Mouse (Mus musculus) forebrain, embryonic 10.5 days (tissue): ENCODE data around the gene Cited2. TPM values are rescaled to one million over a fixed set of nuclear protein-coding genes. Genes with fewer than 3 reads are reported as not detected.
A peak's percentile ranks its signal among the peaks of the same experiment; 100 is the strongest.

Experiments
- DNase-seq: peaks from one replicate; pipeline ENCODE4 v3.0.0-alpha.2; 2017; ENCODE audit warnings: low spot score; ENCODE audit errors: extremely low spot score
- H3K27ac ChIP-seq: fragments of 300-500 bp; sonication (generic); 2 replicates; pipeline ENCODE4 v1.5.1; 2016; ENCODE audit warnings: mild to moderate bottlenecking
- H3K27me3 ChIP-seq: fragments of 300-500 bp; sonication (generic); 2 replicates; pipeline ENCODE4 v1.6.1; 2016; ENCODE audit warnings: mild to moderate bottlenecking; ENCODE audit not compliant: poor library complexity, severe bottlenecking
- H3K36me3 ChIP-seq: fragments of 300-500 bp; sonication (generic); replicated peaks from 2 replicates; pipeline ENCODE4 v1.6.1; 2016; ENCODE audit warnings: mild to moderate bottlenecking, moderate library complexity
- H3K4me1 ChIP-seq: fragments of 300-500 bp; sonication (generic); 2 replicates; pipeline ENCODE4 v1.6.1; 2016
- H3K4me3 ChIP-seq: fragments of 300-500 bp; sonication (generic); 2 replicates; pipeline ENCODE4 v1.5.1; 2016; ENCODE audit warnings: mild to moderate bottlenecking, moderate library complexity
- H3K9me3 ChIP-seq: fragments of 300-500 bp; sonication (generic); 2 replicates; pipeline ENCODE4 v1.6.1; 2016; ENCODE audit warnings: mild to moderate bottlenecking, moderate library complexity
- WGBS: fragments of 180-500 bp; shearing (Covaris S2); methylation state at CpG from one replicate; pipeline ENCODE4 v1.1.7; 2016; 5-methylcytosine and 5-hydroxymethylcytosine counted together
- polyA plus RNA-seq: library from polyadenylated mRNA; unstranded; fragments of >200 nt; fragmentation: Nextera tagmentation; extraction: Ambion mirVana; gene quantifications from 2 replicates; pipeline ENCODE4 v1.2.1, GENCODE M21; 2016

Gene Cited2
- 32.5 and 32.8 TPM in 2 replicates for polyA plus RNA-seq

DNA sequence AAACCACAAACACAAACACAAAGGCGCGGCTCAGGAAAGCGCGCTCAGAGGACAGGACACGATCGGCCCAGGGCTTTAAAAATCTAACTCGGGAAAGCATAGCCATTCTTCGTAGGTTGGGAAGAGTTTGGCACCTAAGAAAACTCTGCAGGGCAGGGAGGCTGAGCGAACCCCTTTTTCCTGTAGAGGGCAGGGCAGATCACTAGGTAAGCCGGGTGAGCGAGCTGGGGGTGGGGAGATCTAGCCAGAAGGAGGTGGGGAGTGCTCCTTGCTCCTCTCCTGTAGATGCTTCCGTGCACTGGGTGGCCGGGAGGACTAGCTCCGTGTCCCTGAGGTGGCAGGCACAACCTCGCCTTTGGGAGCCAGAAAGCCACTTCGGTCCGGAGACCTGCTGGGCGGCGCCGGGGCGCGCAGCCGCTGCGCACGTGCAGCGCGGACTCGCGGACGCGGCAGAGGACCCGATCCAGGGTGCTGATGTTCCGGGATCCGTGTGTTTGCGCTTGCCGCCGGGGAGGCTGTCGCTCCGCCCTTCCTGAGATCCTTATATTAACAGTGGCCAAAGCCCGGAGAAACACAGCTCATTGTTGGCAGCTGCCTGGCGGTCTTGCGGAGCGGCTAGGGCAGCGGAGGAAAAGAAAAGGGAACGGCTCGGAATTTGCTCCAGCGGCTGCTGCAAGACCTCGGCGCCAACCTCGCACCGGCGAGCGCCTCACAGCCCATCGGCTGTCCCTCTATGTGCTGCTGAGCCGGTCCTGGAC, at the start of gene Cited2:
TSS of gene Cited2 (plus strand) at position 566 of the 758 bp plus-strand sequence.
- Histone ChIP-seq H3K27ac (peak within 1 kb of the TSS; percentile 98), H3K27me3 (no peaks in the 10 kb centered on the region; the same call in 1 of the 2 replicates), H3K36me3 (peaks cover 5% of the 10 kb centered on the region), H3K4me1 (peaks cover 46% of the 10 kb centered on the region), H3K9me3 (no peaks in the 10 kb centered on the region), H3K4me3 (peak within 1 kb of the TSS; percentile 94)
- DNase-seq, result peak; percentile 97
- WGBS, result under 1% methylated on average over 55 of the region's 55 CpGs

DNA sequence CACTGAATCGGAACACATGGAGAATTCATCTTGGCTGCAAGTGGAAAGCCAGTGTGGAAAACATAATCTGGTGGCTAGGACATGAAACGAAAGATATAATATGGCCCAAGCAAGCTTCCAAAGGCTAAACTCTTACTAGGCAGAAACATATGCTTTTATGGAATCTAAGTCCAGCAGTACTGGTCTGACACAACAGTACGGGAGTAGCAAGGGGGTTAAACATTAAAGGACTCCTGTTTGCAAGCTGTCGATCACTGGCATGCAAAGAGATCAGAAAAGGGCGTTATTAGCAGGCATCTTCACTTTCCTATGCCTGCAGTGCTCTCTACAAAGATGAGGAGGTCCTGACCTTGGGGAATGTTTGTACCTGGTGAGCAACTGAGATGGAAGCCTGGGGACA, 48.6 kb upstream of the Cited2 start:
- WGBS, result 90% methylated on average over 5 of the region's 5 CpGs
- no peak overlapping the region for H3K4me3 ChIP-seq
- no peak overlapping the region for H3K27ac ChIP-seq
- H3K27me3 ChIP-seq, result no peaks in the 10 kb centered on the region
- H3K4me1 ChIP-seq, result no peaks in the 10 kb centered on the region
- no peaks in the 10 kb centered on the region for H3K9me3 ChIP-seq
- DNase-seq, result no peak
- H3K36me3 ChIP-seq, result no peaks in the 10 kb centered on the region

DNA sequence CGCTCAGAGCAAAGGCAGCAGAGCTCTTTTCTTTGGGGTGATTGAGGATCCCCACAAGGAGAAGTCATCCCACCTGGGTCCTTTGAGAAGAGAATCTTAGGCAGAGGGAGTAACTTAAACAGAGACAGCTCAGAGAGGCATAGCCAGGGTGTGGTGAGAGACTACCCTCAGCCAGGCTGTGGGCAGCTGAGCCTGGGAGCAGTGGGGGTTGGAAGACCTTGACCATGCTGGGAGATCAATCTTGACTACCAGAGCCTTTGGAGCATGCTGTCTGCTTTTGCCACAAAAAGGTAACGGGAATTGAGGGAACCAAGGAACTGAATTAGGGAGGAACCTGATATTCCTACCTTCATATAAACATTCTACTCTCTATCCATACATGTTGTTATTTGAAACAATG, 48.1 kb upstream of the Cited2 start:
- DNase-seq, result no peak
- WGBS, result 85% methylated on average over 2 of the region's 2 CpGs
- H3K36me3 ChIP-seq, result no peaks in the 10 kb centered on the region

DNA sequence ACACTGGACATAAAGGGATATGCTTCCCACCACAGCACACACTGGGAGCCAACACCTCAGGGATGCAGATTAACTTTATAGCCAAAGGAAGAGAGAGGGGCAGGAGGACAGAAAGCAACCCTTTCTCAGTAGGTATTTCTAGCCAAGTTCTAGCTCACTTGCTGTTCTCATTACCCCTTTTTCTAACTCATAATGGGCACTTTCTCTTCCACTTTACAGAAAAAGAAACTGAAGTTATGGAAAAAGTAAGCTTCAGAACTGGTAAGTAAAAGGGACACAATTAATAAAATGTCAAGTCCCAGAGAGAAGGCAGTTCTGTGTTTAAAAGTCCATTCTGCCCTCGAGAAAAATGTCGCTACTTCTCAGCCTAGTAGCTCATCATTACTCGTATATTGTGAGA, 46.6 kb upstream of the Cited2 start:
- DNase-seq, result no peak
- Histone ChIP-seq H3K36me3 (no peaks in the 10 kb centered on the region), H3K27ac (no peak overlapping the region), H3K9me3 (no peaks in the 10 kb centered on the region), H3K4me3 (no peak overlapping the region), H3K4me1 (no peaks in the 10 kb centered on the region), H3K27me3 (no peaks in the 10 kb centered on the region)
- 90% methylated on average over 3 of the region's 3 CpGs for WGBS

More for the DNA sequence above, 48.1 kb upstream of the Cited2 start:
- Histone ChIP-seq H3K27ac (no peak overlapping the region), H3K9me3 (no peaks in the 10 kb centered on the region), H3K4me1 (no peaks in the 10 kb centered on the region), H3K27me3 (no peaks in the 10 kb centered on the region), H3K4me3 (no peak overlapping the region)

DNA sequence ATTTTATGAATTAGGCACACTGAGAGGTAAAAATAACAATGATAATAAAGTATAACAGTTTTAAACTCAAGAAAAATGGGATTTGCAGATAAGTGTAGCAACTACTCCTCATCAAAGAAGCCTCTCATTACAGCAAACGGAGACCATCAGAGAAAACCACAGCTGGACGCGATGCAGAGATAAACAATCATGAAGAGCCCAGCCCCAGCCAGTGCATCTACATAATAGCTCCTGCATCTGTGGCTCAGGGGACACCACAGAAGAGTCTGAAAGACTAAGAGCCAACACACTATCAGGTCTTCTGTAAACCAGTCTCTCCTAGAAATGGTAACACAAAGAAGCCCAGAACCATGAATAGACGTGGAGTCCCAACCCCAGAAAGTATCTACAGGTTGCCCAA, 45.7 kb upstream of the Cited2 start:
- Histone ChIP-seq H3K4me1 (no peaks in the 10 kb centered on the region), H3K27me3 (no peaks in the 10 kb centered on the region), H3K9me3 (no peaks in the 10 kb centered on the region), H3K36me3 (no peaks in the 10 kb centered on the region), H3K27ac (no peak overlapping the region), H3K4me3 (no peak overlapping the region)
- 93% methylated on average over 4 of the region's 4 CpGs for WGBS
- DNase-seq, result no peak

DNA sequence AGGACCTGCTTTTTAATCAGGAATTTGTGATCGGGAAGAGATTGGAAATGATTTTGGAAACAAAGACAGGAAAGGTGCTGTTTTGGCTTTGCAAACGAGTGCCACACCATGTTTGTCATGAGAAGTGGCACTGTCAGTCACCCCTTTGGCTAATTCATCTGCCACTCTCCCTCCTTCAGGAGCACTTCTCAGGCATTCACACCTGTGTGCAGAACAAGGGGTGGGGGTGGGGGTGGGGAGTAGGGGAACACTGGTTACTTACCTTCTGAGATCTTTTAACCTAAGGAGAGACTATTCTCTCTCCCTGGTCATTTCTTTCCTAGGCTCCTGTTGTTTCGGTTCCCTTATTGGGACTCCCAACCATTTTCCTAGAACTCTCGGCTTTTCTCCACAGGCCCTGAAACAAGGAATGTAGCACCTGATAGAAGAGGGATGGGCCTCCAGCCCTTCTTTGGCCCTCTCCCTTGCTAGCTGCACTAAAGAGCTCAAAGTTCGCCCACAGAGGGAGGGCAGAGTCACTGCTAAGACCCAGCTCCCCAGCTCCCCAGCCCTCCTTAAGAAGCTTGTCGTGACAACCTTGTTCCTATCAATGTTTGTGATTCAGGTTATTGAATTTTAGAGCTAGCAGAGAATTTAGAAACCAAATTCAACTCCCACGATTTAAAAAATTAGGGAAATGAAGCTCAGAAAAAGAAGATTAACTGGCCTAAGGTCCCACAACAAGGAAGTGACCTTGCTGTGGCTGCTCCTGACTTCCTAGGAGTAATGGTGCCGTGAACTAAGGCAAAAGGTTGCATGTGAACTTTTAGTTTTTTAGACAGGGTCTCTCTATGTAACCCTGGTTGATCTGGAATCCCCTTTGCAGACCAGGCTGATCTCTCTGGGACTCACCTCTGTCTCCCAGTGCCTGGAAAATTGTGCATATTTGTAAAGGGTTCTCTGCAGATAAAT, 42.3 kb upstream of the Cited2 start:
- no peaks in the 10 kb centered on the region for H3K36me3 ChIP-seq
- WGBS, result 78% methylated on average over 8 of the region's 8 CpGs
- H3K27me3 ChIP-seq, result no peaks in the 10 kb centered on the region
- H3K4me1 ChIP-seq, result no peaks in the 10 kb centered on the region
- H3K4me3 ChIP-seq, result no peak overlapping the region
- no peak overlapping the region for H3K27ac ChIP-seq
- no peaks in the 10 kb centered on the region for H3K9me3 ChIP-seq
- no peak for DNase-seq

DNA sequence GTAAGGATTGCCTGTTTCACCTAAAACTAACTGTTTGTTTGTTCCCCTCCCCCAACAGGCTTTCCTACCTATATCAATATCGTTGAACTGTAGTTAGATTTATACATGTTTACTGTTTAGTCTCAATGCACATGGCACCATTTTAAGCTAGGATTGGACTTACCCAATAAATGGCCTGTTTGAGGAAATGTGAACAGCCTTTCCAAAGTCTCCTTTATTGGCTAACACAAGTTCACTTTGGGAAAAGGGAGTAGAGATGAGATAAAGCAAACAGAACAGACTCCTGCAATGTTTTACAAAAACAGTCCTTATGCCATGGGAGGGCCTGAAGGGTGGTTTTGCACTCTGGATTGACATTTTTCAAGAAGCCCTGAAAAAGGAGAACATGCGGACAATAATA, 41.6 kb upstream of the Cited2 start:
- Histone ChIP-seq H3K4me1 (no peaks in the 10 kb centered on the region), H3K4me3 (no peak overlapping the region), H3K36me3 (no peaks in the 10 kb centered on the region), H3K27ac (no peak overlapping the region), H3K9me3 (no peaks in the 10 kb centered on the region), H3K27me3 (no peaks in the 10 kb centered on the region)
- 90% methylated on average over 2 of the region's 2 CpGs for WGBS
- no peak for DNase-seq

DNA sequence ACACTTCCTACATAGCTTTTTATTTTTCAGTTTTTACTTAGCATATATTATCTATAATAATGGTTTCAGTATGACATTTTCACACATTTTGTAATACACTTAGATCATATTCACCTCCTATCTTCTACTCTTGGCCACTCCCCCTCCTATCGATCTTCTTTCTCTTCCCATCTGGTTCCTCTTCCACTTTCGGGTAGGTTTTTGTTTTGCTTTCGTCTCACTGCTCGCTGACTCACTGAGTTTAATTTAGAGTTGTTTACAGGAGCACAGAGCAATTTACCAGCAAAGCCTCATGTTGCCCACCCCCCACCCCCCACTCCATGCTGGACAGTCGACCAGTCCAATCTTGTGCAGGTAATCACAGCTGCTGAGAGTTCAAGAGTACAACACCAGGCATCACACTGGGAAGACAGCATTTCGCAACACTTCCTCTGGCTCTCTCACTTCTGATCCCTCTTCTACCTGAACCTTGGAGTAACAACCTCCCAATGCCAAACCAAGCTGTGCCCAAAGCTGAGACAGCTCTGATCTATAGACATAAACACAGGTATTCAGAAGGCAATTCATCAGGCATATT, 39.1 kb upstream of the Cited2 start:
- Histone ChIP-seq H3K27ac (no peak overlapping the region), H3K4me3 (no peak overlapping the region), H3K27me3 (no peaks in the 10 kb centered on the region), H3K4me1 (no peaks in the 10 kb centered on the region), H3K36me3 (no peaks in the 10 kb centered on the region), H3K9me3 (no peaks in the 10 kb centered on the region)
- DNase-seq, result no peak
- WGBS, result 76% methylated on average over 6 of the region's 6 CpGs

DNA sequence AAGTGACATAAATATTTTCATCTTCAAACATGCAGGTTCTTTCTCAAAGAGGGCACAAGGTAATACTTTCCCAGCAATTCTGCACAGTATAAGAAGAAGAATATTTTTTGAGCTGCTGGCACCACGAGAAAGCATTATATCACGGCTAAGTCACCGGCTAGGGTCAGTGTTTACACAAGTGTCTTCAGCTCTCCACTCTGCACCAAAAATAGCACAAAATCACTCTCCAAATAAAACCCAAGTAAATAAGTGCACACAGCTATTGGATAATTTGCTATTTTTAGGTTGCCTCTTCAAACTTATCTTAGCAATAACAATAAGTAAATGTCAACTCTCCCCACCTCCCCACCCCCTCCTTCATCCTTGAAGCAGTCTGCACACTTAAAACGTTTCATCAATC, 33.2 kb upstream of the Cited2 start:
- Histone ChIP-seq H3K27me3 (no peaks in the 10 kb centered on the region), H3K4me1 (no peaks in the 10 kb centered on the region), H3K27ac (no peak overlapping the region), H3K36me3 (no peaks in the 10 kb centered on the region), H3K4me3 (no peak overlapping the region), H3K9me3 (no peaks in the 10 kb centered on the region)
- WGBS, result 71% methylated on average over 4 of the region's 4 CpGs
- no peak for DNase-seq

DNA sequence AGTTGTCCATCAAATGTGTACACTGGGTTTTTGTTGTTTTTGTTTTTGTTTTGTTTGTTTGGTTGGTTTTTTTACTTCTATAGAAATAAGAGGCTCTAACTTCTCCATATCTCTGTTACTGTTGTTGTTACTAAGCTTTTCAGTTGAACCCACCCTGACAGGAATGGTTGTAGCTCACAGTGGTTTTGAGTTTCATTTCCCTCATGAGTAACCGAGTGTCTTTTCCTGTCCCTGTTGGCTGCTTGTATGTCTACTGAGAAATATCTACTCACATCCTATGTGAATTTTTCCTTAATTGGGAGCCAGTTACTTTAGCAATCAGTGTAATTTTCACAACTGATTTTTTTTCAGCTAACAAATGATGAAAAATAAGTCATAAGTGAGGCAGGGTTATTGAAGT, 31.3 kb upstream of the Cited2 start:
- H3K36me3 ChIP-seq, result no peaks in the 10 kb centered on the region
- no peaks in the 10 kb centered on the region for H3K4me1 ChIP-seq
- no peak overlapping the region for H3K4me3 ChIP-seq
- H3K27ac ChIP-seq, result no peak overlapping the region
- 95% methylated on average over 1 of the region's 1 CpGs for WGBS
- H3K9me3 ChIP-seq, result no peaks in the 10 kb centered on the region
- H3K27me3 ChIP-seq, result no peaks in the 10 kb centered on the region
- no peak for DNase-seq

DNA sequence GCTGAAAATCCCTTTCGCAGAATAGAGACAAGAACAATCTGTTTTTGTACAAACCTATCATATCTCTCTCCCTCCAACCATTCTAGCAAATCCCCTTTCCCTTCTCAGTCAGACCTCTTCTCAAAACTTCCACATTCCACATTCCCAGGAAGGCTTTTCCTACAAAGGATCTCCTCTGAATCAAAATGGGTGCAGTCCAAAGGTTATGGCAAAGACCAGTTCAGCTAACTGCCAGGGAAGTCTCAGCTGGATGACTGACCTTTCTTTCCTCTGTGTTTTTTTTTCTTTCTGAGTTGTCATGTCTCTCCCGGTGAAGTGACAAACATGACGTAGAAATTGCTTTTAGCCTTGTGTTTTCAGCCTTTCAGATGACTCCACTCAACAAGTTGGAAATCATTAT, 27.2 kb upstream of the Cited2 start:
- no peak for DNase-seq
- Histone ChIP-seq H3K9me3 (no peaks in the 10 kb centered on the region), H3K36me3 (no peaks in the 10 kb centered on the region), H3K27me3 (no peaks in the 10 kb centered on the region), H3K27ac (no peak overlapping the region), H3K4me3 (no peak overlapping the region), H3K4me1 (no peaks in the 10 kb centered on the region)
- 93% methylated on average over 3 of the region's 3 CpGs for WGBS

DNA sequence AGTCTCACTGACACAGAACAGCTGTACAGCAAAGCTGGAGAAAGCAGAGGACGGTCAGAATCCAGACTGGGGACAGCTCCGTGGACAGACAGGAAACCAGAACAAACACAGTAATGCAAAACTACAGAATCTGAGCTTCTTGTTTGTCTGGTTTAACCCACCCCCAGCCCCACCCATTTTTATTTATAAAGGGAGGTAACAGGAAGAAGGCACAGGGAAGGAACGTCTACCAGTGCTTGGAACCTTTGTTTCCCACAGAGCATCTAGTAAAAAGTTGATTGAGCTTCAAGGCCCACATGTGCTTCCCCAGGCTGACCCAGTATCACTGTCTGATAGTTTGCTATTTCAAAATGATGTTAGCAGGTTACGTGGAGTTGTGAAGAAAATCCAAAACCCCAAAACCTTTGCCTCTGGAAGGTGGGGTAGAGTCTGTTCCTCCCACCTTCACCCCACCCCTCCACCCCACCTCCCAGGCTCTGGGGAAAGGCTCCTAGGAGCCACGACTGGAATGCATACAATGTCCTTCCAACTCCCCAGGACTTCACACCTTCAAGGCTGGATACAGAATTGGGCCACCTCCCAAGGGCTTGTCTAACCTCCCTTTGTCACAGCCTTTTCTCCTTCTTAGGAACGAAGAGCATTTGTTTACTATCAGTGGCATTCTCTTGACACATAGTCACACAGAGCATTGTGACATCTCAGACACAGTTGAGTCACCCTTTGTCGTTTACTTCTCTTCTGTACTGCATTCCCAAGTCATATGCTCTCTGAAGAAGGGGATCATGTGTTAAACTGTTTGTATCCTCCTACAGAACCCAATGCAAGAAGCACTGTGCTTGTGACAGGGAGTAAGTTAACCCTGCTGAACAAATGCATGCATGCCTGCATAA, 25.4 kb upstream of the Cited2 start:
- 78% methylated on average over 7 of the region's 7 CpGs for WGBS
- no peaks in the 10 kb centered on the region for H3K4me1 ChIP-seq
- no peaks in the 10 kb centered on the region for H3K9me3 ChIP-seq
- H3K4me3 ChIP-seq, result no peak overlapping the region
- no peaks in the 10 kb centered on the region for H3K27me3 ChIP-seq
- no peaks in the 10 kb centered on the region for H3K36me3 ChIP-seq
- no peak for DNase-seq
- no peak overlapping the region for H3K27ac ChIP-seq
